Mouse (Mus musculus) adrenal gland (tissue): ENCODE results near the gene Pafah1b1.

Experiments
- intact Hi-C: fragments of 180-260 bp; cut with DNase I; formaldehyde crosslinking; loops from one replicate; pipeline ENCODE4 v1.15.1; 2025

The Pafah1b1 gene

GRCm38 (mm10) chr11:74664906-74665305 is 59.6 kb downstream of the Pafah1b1 start:
- intact Hi-C loops: no loop called here

GRCm38 (mm10) chr11:74664279-74664678 is 60.2 kb downstream of the Pafah1b1 start:
- intact Hi-C loops: no loop called here

- intact Hi-C loops: no loop called here
These were observed 62.2 kb downstream of the Pafah1b1 start for GRCm38 (mm10) chr11:74662221-74662620.

- intact Hi-C loops: no loop called here
These were observed 62.8 kb downstream of the Pafah1b1 start for GRCm38 (mm10) chr11:74661641-74662040.

- intact Hi-C loops: no loop called here
These were observed 64.1 kb downstream of the Pafah1b1 start for GRCm38 (mm10) chr11:74660336-74660735.

- intact Hi-C loops: no loop called here
These were observed 68.5 kb downstream of the Pafah1b1 start for GRCm38 (mm10) chr11:74655941-74656340.

GRCm38 (mm10) chr11:74653385-74653784 is 71.1 kb downstream of the Pafah1b1 start:
- intact Hi-C loops: no loop called here

GRCm38 (mm10) chr11:74652791-74653191 is 71.7 kb downstream of the Pafah1b1 start:
- intact Hi-C loops: no loop called here

GRCm38 (mm10) chr11:74650576-74651100 is 73.8 kb downstream of the Pafah1b1 start:
- intact Hi-C loops: no loop called here

GRCm38 (mm10) chr11:74649647-74650551 is 74.6 kb downstream of the Pafah1b1 start:
- intact Hi-C loops: no loop called here

- intact Hi-C loops: no loop called here
These were observed 75.3 kb downstream of the Pafah1b1 start, which contains the start of gene Cluh for GRCm38 (mm10) chr11:74649095-74649646. Gene Cluh (plus strand): TSS chr11:74649495.

- intact Hi-C loops: no loop called here
These were observed 75.8 kb downstream of the Pafah1b1 start for GRCm38 (mm10) chr11:74648676-74649075.

- intact Hi-C loops: no loop called here
These were observed 76.5 kb downstream of the Pafah1b1 start for GRCm38 (mm10) chr11:74647966-74648365.

- intact Hi-C loops: loop anchor here (10.0 kb wide), 1 partner anchor 205 kb away; no protein-coding TSS in a partner anchor
These were observed 84.8 kb downstream of the Pafah1b1 start for GRCm38 (mm10) chr11:74639628-74640027.

- intact Hi-C loops: loop anchor here (10.0 kb wide), 1 partner anchor 206 kb away; no protein-coding TSS in a partner anchor
These were observed 85.6 kb downstream of the Pafah1b1 start for GRCm38 (mm10) chr11:74638791-74639411.

GRCm38 (mm10) chr11:74637971-74638790 is 86.3 kb downstream of the Pafah1b1 start:
- intact Hi-C loops: loop anchor here (10.0 kb wide), 1 partner anchor 207 kb away; no protein-coding TSS in a partner anchor

- intact Hi-C loops: loop anchor here (10.0 kb wide), 1 partner anchor 207 kb away; no protein-coding TSS in a partner anchor
These were observed 87.0 kb downstream of the Pafah1b1 start for GRCm38 (mm10) chr11:74637486-74637885.

GRCm38 (mm10) chr11:74634490-74635275 is 89.8 kb downstream of the Pafah1b1 start:
- intact Hi-C loops: loop anchor here (1.0 to 10.0 kb wide), 3 partner anchors 133 to 210 kb away; no protein-coding TSS in a partner anchor
